Mouse (Mus musculus): Measurements from ENCODE around the gene Scg3.
"Not testable (repeated sequence)": the region's sequence is repeated elsewhere in the genome, so short reads cannot be mapped to it uniquely, and the experiment has no call there.

Gene Scg3

DNA sequence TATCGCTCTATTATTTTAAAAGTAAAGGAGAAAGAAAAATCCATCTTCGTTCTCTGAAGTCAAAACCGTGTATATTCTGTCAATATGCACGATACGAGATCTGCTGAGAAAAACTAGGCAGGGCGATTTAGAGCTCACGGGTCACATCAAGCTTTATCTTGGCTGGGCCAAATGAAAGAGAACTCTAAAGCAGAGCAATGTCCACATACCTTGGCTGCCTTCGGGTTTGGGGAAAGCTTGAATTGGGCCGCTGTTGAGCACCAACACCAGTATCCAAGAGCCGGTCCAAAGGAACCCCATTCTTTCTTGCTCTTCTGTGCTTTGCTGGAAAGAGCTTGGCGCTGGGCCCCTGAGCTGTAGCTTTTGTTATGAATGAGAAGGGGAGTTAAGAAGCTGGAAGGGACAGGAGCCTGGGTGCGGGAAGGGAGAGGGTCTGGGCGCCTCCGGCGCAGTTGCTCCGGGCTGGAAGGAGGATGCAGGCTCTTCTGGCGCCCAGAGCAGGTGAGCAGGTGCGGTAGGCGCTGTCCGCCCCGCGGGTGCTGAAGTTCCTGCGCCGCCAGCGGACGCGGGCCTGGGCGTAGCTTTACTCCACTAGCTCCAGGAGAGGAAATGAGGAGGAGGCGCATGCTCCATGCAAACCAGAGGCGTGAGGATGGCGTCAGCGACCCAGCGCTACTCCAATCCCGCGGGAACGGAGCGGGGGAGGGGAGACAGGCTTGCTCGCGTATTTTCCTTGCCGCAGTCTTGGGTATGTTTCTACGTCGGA, at the start of gene Scg3:
Gene Scg3 (minus strand): TSS at position 631 of the 766 bp plus-strand sequence.
- DNase-seq (ENCODE audit: low spot score), result peak; percentile 84

DNA sequence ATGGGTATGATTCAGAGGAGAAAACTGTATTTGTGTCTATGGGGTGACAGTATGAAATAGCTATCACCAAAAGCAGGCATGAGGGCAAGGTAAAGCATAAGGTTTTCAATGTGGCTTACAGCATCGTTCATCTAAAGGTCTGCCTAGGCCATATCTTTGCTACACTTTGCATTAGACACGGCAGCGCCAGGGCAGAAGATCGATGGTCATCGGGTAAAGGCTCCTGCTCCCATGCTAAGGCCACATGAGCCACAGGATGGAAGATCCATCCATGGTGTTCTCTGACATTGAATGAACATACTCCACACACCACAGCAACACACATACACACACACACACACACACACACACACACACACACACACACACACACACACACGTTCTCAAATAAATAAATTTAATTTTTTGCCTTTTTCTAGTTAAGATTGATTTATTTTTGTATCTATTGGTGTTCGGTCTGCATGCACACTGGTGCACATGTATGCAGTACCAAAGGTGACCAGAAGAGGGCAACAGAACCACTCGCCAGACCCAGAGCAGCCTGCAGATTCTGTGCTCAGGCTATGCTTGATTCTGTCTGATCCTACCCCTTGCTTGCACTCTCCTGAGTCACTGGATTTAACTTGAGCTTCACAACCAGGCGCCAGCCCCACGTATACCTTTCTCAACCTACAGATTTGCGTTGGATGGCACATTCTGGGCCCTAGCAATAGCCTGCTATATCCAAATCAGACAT, 36.3 kb upstream of the Scg3 start:
- peak; percentile 45 for DNase-seq (ENCODE audit: low spot score)

DNA sequence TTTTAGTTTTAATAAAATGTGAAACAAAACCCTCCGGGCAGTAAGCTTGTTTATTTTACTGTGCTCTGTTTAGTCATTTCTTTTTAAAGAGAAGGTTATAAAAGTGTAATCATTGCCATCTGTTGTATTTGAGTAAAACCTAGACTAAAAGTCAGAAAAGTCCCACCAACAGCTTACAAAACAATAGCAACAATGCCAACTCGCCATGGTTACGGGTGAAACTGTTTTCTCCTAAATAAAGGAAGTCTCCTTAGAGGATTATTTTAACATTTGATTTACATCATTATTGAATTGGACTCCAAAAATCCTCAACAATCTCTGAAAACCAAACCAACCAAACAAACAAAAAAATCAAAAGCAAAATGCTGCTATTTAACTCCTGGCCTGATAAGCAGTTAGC, 35.6 kb upstream of the Scg3 start:
- no peak for DNase-seq (ENCODE audit: low spot score)

DNA sequence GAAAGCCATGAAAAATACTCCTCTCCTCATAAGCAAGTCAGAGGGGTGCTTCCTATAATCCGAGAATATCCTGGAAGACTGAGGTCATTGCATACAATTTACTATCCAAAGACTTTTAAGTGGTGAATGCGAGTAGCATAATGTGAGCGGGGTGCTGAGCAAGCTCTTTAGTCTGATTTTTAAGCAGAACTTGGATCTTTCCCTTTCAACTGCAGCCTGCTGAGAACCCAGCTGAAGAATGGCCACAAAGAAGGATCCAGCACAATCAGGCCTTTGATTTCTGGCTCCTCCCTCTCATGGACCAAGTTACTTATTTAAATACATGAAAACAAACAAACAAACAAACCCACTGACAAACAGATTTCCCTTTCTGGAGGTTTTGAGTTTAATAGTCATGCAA, 916 bp upstream of the Scg3 start:
- DNase-seq (ENCODE audit: low spot score), result no peak

DNA sequence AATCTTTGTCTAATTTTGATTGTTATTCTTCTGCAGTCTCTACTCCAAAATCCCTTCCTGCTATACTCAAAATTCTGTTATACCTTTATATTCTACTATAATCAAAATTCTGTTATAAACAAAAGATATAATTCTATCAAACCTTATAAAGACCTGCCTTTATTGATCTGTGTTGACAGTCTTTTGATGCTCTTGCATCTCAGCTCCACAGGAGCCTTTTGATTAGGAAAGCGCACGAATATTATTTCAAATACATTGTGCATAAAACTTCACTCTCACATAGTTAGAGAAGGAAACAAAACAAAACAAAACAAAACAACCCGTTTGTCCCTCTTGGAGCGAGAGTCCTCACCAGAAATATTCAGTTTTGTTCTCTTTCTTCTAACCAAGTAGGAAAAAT, 436 bp upstream of the Scg3 start:
- DNase-seq (ENCODE audit: low spot score), result no peak

DNA sequence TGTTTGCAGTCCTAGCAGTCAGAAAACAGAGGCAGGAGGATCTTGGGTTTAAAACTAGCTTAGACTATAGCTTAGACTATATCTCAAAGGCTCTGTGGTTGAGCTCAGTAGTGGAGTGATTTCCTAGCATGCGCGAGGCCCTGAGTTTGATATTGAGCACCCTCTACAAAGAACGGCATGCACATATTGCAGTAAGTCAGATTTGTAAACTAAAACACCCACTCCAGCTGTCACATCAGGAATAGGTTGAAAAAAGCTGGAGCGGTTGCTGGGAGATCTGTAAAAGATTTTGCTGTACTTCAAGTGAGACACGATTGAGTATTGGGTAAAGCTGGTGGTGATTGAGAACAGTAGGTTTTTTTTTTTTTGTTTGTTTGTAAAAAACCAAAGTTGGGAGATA, 3.2 kb downstream of the Scg3 start:
- no peak for DNase-seq (ENCODE audit: low spot score)

DNA sequence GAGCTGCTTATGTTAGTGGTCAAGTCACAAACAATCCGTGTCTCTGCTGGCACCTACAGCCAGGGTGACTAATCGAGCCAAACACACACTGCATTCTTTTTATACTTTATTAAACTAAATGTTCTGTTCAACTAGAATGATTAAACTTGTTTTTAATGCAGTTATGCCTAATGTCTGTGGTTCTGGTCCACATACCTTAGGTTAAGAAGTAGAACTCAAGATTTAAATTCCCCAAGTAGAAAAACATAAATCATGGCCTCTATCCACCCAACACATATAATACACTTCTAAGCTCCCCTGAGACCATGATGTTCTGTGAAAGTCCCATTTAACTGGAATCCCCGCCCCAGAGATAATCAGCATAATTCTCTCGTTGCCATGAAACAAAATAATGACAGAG, 4.2 kb downstream of the Scg3 start:
- no peak for DNase-seq (ENCODE audit: low spot score)

DNA sequence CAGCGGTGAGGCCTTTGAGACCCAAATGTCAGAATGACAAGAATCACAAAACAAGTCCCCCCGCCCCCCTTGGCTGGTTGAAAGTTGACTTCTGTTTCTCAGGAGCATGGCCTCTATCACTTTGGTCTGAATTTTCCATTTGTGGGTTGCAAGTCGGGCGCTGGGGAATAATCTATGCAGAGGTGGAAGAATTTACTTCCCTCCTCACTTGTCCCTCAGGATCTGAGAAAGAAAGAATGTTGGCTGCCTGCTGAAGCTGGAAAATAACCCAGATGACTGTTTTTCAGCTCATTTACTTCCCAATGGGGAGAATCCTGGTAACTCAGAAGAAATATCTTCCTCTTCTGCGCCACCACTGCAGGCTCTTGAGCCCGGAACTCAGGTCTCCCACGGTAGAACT, 5.5 kb downstream of the Scg3 start:
- no peak for DNase-seq (ENCODE audit: low spot score)

DNA sequence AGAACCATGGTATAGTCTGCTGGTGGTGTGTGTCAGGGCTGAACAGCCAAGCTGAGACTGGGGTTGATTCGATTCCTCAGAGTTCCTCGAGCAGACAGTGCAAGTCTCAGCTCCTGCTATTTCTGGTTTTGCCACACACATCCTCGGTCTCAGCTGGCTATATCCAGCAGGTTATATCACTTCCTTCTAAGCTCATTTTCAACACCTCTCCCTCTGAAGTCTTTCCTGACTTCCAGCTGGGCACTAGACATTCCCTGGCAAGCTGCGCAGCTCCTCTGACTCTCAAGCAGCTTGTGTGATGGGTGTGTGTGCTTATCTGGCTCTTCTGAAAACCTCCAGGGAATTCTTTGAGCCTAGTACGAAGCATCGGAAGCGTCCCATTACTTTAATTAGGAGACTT, 7.6 kb downstream of the Scg3 start:
- no peak for DNase-seq (ENCODE audit: low spot score)

DNA sequence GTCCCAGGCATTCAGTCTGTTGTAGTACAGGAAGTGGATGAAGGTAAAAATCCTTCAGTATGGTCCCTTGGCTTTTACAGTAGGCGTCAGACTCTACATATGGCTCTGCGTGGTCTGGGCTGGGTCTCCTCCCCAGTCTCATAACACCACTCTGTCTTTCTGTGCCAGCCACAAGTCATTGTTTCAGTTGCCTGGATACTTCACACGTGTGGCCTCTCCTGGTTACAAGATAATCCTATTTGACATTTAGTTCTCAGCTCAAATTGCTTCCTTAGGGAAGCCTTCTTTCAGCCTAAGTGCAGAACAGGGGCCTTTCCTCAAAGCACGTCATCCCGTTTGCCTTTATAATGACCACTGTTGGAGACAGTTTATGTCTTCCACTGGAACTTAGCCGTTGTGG, 11.1 kb downstream of the Scg3 start:
- DNase-seq (ENCODE audit: low spot score), result no peak

DNA sequence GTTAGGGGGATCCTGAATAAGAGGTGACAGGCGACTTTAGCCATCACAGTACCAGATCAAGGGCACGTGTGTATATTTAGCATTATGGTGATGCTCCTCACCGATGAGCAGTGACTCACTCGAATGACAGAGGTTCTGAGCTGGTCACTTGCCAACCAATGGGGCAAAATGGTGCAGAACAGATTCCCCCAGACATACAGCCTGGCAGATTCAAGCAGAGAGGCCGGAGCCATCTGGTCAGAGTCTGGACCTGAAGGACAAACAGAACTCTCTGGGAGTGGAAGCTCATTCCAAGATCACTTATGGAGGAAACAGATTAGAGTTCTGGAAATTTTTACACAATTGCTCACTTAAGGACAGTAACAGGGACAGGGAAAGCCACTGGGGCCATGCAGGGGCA, 17.2 kb downstream of the Scg3 start:
- DNase-seq (ENCODE audit: low spot score), result no peak

DNA sequence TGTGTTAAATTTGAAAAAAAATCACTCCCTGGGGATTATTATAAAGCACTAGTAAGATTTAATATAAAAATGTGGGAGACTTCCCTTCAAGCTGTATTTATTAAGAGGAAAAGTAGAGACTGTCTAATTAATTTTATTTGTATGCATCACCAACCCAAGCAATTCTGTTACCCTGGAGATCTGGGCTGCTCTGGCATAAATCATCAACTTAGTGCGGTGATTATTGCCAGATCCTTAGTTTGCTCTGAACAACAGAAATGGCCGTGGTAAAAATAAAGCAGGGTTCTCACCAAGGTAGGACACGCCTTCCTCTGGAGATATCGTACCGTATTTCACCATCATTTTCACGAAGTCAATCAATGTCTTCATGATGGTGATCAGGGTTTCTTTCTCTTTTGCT, 18.5 kb downstream of the Scg3 start:
- DNase-seq (ENCODE audit: low spot score), result no peak

DNA sequence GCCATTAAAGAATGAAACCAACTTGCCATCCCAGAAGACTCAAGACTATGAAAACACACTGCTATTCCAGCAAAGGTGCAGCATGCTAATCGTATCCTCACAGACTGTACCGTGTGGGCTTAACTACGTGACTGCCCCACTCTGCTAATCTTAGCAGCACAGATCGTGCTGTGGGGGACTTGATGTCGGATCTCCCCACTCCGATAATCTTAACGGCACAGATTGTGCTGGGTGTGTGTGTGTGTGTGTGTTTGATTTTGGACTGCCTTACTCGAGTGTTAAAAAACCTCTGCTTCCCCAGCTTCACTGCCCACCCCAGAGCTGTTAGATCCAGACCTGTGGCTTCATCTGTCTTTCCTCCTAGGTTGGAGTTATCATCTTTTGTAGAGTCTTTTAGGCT, 22.9 kb downstream of the Scg3 start:
- no peak for DNase-seq (ENCODE audit: low spot score)

DNA sequence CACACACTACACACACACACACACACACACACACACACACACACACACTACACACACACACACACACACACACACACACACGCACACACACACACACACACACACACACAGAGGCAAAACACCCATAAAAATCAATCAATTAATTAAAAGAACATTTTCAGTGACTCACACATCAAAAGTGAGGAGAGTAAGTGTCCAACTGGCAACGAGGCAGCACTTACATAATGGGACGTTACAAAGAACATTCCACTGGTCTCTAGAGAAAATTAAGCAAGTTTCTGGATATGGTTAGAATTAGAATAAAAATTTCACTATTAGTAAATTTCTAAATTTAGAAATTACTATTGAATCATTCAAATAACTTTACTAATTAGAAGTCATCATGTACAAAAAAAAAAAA, 27.4 kb downstream of the Scg3 start:
- not testable (repeated sequence) for DNase-seq (ENCODE audit: low spot score)

DNA sequence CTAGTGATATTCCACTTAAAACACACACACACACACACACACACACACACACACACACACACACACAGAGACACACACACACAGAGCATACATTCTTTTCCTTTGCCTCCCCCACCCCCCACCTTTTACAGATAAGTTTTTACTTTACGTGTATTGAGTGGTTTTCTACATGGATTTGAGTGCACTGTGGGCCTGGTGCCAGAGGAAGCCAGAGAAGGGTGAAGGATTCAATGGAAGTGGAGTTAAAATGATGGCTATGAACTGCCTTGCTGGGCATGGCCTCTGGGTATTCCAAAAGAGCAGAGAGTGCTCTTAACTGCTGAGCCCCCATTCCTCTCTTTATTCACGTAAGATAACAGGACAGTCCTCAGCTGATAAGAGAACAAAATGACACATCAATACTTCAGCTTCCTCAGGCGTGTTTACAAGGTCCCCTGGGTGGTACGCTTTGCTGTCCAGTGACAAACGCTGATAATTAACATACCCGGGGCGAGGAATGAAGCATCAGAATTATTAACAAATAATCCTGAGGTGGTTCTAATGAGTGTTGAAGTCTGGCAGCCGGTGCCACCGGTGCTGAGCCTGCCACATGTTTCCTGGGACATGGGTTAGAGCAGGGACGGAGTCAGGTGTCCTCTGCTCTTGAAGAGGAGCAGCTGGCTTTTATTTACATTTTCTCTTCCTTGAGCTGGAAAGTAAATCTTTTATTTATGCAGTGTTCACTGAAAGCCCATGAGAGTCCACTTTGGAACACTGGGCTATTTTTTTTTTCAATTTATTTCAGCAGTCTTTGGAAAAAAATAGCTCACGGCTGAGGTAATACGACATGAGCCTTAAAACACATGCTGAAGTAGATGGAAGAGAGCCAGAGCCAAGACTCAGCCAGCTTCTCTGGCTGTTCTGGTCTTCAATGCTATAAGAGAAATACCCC, 29.6 kb downstream of the Scg3 start:
- no peak for DNase-seq (ENCODE audit: low spot score)

DNA sequence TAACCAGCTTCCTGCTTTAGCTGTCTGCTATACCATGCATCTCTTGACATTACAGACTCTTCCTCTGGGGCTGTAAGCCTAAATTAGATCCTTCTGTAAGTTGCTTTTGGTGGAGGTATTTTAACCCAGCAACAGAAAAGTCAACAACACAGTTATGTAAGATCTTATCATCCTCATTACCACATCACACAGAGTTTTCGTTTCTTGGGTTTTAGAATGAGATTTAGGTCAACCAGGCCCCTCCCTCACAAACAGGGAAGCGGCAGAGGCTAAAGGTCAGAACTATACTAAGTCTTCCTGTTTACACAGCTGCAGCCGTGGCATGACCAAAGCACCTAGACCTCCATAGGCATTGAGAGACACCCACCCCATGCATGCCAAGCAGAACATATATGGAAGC, 38.5 kb downstream of the Scg3 start:
- no peak for DNase-seq (ENCODE audit: low spot score)

DNA sequence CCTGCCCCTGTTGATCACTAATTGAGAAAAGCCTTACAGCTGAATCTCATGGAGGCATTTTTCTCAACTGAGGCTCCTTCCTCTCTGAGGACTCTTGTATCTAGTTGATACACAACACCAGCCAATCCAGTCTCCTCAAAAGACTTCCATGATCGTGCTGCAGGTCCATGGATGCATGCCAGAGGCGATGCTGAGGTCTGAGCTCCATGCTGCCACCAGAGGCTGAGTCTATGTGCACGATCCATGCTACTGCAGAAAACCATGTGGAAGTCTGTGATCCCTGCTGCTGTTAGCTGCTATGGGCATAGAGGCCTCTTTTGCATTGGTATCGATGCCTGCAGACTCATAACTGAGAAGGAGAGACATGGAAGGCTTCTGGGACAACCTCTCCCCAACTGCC, 49.6 kb downstream of the Scg3 start:
- DNase-seq (ENCODE audit: low spot score), result no peak

DNA sequence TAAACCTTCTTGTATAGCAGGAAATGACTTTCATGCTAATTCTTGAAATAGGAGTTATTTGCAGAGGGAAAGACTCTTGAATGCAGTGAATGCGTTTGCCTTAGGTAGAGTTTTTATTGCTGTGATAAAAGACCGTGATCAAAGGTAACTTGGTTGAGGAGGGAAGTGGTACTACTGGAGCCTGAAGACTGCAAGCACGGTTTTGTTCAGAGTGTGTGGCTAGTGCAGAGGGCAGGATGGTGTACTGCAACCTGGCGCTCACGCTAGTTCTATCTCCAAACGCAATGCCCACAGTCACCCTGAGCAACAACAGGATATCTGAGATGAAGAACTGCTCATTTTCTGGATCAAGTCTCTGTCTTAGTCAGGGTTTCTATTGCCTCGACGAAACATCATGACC, 50.3 kb downstream of the Scg3 start:
- no peak for DNase-seq (ENCODE audit: low spot score)

DNA sequence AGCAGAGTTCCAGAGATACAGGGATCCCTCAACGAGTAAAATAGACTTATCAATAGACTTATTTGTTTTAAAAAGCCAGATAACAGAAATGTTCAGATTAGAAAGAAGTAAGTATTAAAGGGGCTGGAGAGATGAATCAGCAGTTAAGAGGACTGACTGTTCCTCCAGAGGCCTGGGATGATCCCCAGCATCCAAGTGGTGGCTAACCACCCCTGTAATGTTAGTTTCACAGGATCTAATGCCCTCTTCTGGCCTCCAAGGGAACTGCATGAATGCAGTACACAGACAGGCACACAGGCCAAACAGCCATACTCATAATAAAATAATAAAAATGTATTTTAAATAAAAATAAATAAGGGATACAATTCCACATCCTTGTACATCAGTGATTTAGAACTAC, 51.0 kb downstream of the Scg3 start:
- no peak for DNase-seq (ENCODE audit: low spot score)

DNA sequence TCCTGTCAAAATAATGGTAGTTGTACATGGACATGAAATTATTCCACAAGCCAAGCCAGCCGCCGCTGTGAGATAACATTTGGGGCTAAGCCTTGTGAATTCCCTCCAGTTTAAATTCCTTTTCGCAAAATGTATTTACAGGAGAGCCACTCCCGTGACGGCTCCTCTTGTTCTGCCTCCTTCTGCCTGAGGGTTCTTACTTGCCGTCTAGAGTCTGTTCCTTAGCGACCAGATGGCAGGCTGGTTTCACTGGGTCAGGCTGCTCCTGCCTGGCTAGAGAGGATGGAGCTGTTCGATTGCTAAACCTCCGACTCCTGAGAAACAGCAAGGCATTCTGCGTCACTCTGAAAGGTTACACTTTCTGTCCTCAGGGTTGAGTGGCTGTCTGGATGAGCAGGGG, 51.7 kb downstream of the Scg3 start:
- DNase-seq (ENCODE audit: low spot score), result no peak

DNA sequence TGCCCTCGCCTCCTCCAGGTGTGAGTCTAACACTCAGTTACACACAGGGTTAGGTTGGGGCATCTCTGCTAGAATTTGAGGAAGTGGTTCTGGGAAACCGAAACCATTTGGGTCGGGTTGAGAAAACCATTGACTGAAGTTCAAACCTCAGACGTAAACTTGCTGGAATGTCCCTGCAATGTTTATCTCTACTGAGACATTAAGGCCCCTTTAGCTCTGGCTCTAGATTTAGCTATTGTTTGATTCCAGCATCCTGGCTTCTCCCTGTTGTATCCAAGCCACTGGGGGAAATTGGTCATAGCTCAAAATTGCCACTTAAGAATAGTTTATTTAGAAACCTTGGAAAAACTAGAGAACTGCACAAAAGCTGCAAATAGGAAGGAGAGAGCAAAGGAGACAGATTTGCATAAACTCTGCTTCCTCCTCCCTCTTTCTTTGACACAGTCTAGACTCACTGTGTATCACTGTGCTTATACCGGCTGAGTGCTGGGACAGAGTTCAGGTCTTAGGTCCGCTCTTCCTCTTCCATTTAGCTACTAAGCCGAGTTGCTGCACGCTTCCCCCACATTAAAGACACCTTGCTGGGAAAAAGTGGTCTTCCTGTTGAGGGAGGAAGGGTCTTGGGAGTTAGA, 52.9 kb downstream of the Scg3 start:
- DNase-seq (ENCODE audit: low spot score), result no peak

DNA sequence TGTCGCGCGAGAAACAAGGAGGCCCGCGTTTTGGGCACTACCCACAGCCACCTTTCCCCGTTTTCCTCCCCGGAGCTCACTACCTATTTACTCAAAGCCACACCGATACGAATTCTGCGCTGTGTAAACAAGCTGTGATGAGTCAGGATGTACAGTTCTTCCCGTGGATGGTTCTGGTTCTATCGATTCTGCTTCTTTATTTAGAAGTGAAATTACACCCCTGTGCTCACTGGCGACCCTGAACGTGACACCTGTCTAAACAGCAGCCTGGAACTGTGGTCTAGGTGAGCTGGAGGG, 57.6 kb downstream of the Scg3 start:
- DNase-seq (ENCODE audit: low spot score), result no peak

Data from testis, postnatal 14 days (tissue).